Mouse (Mus musculus) left cerebral cortex, postnatal 25 days (tissue): ENCODE results near the gene Ocrl. TPM values are rescaled to one million over a fixed set of nuclear protein-coding genes. Genes with fewer than 3 reads are reported as not detected.

Source experiments
- DNase-seq, 2 experiments: peaks; one replicate each; pipeline ENCODE4 v3.0.0; 2022; ENCODE audit warnings: low spot score in 2 of 2, mixed read lengths in 1 of 2
- intact Hi-C: fragments of 180-260 bp; cut with DNase I; formaldehyde crosslinking; loops from one replicate; pipeline ENCODE4 v1.15.1; 2025
- total RNA-seq, 2 experiments: library from RNA; stranded (reverse); gene quantifications; 2 replicates each; pipeline ENCODE4 v1.2.3; 2021

The Ocrl gene
- total RNA-seq, result 10 to 100 TPM; 48.5 to 58.4 TPM

DNA sequence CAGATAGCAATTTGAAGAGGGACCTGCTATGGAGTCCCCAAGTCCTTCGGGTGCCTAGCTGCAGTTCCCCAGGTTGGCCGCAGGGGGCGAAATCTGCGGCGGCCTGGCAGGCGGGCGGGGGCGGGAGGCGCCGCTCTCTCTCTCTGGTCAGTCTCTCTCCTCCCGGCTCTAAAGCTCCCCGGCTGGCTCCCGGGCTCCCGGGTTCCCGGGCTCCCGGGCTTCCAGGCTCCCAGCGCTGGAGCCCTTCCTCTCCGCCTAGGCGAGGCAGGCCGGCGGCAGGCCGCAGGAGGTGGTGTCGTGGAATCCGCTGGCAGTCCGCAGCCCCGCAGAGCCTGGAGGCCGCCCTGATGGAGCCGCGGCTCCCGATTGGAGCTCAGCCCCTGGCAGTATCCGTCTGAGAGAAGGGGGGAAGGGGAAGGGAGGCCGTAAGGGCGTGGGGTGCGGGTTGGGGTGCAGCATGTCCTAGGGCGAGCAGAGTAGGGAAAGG, at the start of gene Ocrl:
Gene Ocrl, plus strand, starts transcription at position 82 of the 487 bp plus-strand sequence.
- peak; percentile 55 to 70 for DNase-seq
- intact Hi-C loops, result no loop called here

DNA sequence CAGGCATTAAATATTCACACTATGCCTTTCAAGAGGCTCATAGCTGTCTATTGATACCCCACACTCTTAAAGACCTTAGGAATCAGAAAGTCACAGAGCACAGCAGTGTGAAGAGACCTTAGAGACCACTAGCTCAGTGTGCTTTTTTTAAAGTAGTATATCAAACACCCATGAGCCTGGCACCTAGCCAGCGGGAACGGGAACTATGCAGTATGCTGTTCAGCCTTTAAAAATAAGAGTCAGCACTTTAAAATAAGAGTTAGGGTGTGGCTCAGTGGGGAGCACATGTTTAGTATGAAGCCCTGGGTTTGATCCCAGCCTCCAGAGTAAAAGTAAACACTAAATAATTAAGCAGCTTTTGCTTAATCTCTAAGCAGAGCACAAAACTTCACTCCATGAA, 32.1 kb upstream of the Ocrl start:
- DNase-seq, result no peak
- intact Hi-C loops, result no loop called here

DNA sequence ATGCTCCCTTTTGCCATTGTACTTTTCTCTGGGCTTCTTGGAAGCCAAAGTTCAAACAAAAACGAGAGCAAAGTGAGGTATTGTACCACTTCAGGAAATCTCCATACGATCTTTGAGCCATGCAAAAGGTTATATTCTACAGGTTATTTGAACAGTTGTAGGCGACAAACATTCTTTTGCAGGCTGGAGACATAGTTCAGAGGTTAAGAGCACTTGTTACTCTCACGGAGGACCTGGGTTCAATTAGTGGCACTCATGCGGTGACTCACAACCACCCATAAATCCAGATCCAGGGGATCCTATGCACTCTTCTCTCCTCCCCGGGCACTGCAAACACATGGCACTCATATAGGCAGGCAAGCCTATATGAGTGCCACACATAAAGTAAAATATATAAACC, 29.4 kb upstream of the Ocrl start:
- intact Hi-C loops, result no loop called here
- DNase-seq, result no peak

DNA sequence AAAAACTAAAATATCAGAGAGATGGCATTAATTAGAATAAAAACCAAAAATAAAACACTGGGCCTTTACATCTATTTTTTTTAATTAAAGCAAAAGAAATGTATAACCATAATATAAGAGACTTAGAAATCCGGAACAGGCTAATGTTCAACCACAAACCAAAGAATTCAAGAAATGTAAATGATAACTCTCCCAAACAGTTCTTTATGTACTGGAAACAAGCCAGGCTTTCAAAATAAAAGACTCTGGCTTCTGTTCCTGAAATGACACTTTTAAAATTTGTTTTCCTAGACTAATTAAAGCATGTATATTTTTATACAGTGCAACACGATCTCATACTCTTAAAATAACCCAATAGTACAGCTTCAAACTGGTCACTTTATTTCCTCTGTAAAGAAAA, 24.8 kb upstream of the Ocrl start:
- no peak for DNase-seq

GRCm38 (mm10) chrX:47891243-47891906, 20.8 kb upstream of the Ocrl start:
- intact Hi-C loops, result no loop called here
- DNase-seq, result peak; percentile 10 to 24

More for the DNA sequence above, 24.8 kb upstream of the Ocrl start:
- intact Hi-C loops, result no loop called here

DNA sequence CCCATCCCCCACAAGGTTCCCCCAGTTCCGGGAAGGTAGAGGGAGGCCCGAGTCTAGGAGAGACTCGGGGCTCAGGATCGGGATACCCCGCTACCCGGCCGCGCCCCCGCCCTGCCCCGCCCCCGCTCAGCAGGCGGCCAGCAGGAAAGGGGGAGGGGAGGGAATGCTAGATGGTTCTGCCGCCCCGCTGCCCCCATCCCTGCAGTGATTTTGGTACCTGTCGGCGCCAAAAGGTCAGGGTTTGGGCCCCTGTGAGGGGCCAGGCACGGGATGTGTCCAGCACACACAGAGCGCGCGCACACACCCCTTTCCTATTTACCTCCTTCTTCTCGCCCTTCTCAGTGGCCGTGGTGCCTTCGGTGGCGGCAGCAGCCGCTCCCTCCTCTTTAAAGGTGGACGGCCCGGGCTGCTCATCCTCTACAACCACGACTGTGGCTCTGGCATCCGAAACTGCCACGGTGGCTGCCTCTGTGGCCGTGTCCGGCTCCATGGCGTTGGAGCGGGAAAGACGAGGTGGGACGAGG, 20.2 kb upstream of the Ocrl start:
- no peak for DNase-seq
- intact Hi-C loops, result no loop called here

GRCm38 (mm10) chrX:47892431-47893024, 19.7 kb upstream of the Ocrl start, which contains the start of gene Smarca1:
Gene Smarca1 (minus strand): TSS chrX:47892974.
- DNase-seq, result peak in 1 of 2 experiments; percentile 9
- intact Hi-C loops, result no loop called here

- DNase-seq, result no peak
- intact Hi-C loops, result no loop called here
Observed at GRCm38 (mm10) chrX:47912904-47913542, 836 bp downstream of the Ocrl start.

- intact Hi-C loops, result no loop called here
- no peak for DNase-seq
Observed at GRCm38 (mm10) chrX:47913543-47913938, 1.4 kb downstream of the Ocrl start.

- intact Hi-C loops, result no loop called here
- DNase-seq, result peak in 1 of 2 experiments; percentile 27
Observed at GRCm38 (mm10) chrX:47916831-47917230, 4.6 kb downstream of the Ocrl start.

GRCm38 (mm10) chrX:47920541-47920940, 8.4 kb downstream of the Ocrl start:
- no peak for DNase-seq
- intact Hi-C loops, result no loop called here

DNA sequence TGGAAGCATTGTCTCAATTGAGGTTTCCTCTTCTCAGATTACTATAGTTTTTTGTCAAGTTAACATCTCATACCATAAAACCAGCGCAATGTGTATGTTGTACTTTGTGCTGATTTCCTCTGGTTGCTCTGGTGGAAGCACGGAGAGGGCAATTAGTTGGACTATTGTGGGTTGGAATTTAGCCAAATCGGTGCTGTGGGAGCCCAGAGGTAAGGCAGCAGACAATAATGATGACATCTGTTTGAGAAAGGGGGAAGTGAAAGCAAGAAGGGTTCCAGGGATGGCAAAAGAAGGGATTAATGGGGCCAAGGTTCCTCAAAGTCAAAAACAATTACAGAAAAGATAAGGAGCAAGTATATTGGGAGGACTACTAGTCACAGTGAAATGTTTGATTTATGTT, 15.8 kb downstream of the Ocrl start:
- intact Hi-C loops, result no loop called here
- DNase-seq, result no peak

DNA sequence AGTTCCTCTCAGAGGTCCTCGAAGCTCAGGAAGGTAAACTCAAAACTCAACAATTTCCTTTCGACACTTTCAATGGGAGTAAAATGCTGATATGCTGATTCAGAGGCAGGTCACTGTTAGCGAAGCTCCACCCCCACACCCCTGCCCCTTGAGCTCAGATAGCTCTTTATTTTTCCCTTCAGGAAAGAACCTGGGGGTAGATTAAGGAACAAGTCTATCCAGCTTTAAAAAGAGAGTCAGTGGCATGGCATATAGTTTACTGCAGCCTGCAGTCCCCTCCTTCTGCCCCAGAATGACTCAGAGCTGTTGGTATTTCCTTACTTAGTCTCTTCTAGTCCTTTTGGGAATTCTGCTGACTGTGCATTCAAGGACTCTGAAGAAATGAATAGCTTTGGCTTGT, 18.3 kb downstream of the Ocrl start:
- intact Hi-C loops, result no loop called here
- DNase-seq, result no peak

- no peak for DNase-seq
- intact Hi-C loops, result no loop called here
Observed at GRCm38 (mm10) chrX:47934352-47934751, 22.2 kb downstream of the Ocrl start.

- no peak for DNase-seq
- intact Hi-C loops, result no loop called here
Observed at GRCm38 (mm10) chrX:47936885-47937284, 24.7 kb downstream of the Ocrl start.

GRCm38 (mm10) chrX:47937740-47938139, 25.6 kb downstream of the Ocrl start:
- peak in 1 of 2 experiments; percentile 14 for DNase-seq
- intact Hi-C loops, result no loop called here

- intact Hi-C loops, result no loop called here
- DNase-seq, result no peak
Observed at GRCm38 (mm10) chrX:47949729-47950128, 37.5 kb downstream of the Ocrl start.

DNA sequence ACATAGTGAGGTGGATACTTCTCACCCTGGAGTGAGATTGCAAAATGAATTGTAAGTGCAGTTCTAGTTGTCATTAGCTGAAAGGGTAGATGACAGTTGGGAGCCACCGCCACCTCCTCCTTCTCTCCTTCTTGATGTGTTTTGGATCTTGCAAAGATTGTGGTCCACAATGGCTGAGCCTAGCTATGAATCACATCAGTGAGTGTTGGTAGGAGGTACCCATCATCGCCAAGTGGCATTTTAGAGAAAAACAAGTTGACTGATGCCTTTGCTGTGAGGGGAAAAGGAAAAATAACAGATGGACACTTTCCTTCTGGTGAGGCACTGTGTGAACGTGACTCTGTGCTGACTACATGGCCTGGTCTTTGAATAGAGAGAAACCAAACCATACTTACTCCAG, 50.4 kb downstream of the Ocrl start:
- DNase-seq, result peak in 1 of 2 experiments; percentile 33
- intact Hi-C loops, result no loop called here

DNA sequence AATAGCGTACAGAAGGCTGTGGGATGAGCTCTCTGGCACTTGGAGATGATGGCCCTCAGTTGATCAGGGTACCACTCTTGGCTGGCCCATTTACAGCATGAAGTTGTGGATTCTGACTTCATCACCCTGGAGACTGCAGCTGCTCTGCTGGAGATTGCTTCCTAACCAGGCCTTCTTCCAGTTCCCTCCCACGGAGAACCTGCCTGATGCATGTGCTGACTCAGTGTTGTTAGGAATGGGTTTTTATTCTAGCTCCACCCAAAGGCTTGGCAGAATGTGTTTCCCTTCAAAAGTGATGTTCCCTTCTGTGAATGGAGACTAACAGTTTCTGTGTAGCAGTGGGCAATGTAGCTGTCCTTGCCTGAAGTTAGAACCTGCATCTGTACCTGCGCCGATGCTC, 58.2 kb downstream of the Ocrl start:
- intact Hi-C loops, result no loop called here
- peak; percentile 22 to 91 for DNase-seq

DNA sequence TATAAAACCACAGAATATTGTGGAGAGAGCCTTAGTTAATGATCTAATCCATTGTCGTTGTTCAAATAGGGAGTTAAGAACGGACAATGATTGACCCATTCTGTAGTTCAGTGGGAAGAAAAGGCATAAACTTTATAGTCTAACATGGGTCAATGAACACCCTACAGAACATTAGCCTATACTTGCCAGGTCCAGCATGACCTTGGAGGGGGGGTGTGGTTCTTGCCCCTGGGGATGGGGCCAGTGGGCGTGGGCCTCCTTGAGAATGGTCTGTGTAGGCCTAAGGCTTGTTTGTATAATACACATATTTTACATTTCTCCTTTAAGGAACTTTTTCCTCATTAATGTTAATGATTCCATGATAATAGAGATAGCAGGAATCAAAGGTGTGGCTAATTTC, 58.7 kb downstream of the Ocrl start:
- intact Hi-C loops, result no loop called here

More for the DNA sequence above, 58.7 kb downstream of the Ocrl start:
- no peak for DNase-seq
